In the genomic region with DNA sequence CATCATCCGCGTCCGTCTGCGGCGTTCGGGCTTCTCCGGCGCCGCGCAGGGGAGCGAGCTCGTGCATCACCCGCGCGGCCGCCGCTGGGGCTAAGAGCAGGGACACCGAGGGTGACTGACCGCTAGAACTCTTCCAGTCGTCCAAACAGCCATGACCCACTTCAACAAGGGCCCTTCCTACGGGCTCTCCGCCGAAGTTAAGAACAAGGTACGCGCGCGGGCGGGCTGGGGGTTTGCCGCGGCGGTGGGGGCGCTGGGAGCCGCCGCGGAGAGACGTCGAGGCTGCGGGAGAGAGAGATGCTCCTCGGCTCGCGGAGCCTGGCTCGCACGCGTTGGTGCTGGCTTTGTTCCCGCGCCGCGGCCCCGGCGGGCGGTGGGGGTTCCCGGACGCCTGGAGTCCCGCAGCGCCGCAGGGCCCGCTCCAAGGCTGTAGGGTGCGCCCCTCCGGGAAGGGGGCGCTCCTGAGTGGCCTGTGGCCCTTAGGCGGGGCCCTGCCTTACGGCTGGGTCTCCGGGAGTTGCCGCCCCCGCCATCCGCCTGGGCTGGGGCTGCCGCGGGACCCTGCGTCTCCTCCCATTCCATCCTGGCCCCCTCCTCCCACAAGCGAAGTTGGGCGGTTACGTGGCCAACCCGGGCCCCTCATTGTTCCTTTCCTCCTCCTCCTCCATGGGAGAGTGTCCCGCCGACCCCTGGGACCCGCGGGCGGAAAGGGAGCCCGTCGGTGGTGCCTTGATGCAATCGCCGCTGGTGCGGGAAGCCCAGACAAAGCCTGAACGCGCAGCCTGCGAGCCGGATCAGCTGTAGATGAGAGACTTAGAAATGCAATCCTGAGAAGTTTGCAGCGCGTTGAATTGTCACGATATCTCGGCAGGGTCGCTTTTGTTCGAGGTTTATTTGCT, we compare ENCODE assay signal across 7 mouse cellular contexts. TPM values are rescaled to one million over a fixed set of nuclear protein-coding genes. Genes with fewer than 3 reads are reported as not detected.
DNase-seq lines count a peak whose midpoint lies in the region; ATAC-seq and TF ChIP-seq lines count a peak whose summit lies in the region.

No protein-coding gene starts in this region.

- H3K27me3 ChIP-seq in embryonic facial prominence, embryonic 11.5 days (ENCODE audit: control insufficient read depth, insufficient read depth, low read length), result no peaks in the 10 kb centered on the region
- H3K27me3 ChIP-seq in limb, embryonic 12.5 days, result no peaks in the 10 kb centered on the region
- peaks cover 6% of the 10 kb centered on the region; the same call in 1 of the 2 replicates for H3K27me3 ChIP-seq in midbrain, embryonic 14.5 days (ENCODE audit: control insufficient read depth, insufficient read depth, low read length)
- H3K27me3 ChIP-seq in spleen, adult 2 months (ENCODE audit: control insufficient read depth, insufficient read depth, low read length), result 0 out of 2 replicates have a peak, but pooled peaks cover 2% of the 10 kb centered on the region

- WGBS in embryonic facial prominence, embryonic 11.5 days, result under 1% methylated on average over 86 of the region's 93 CpGs
- WGBS in limb, embryonic 12.5 days, result under 1% methylated on average over 93 of the region's 93 CpGs
- WGBS in midbrain, embryonic 14.5 days, result under 1% methylated on average over 93 of the region's 93 CpGs
- under 1% methylated on average over 93 of the region's 93 CpGs for WGBS in spleen, adult 2 months

- ATAC-seq in embryonic facial prominence, embryonic 11.5 days (replicated peaks; ENCODE audit: insufficient number of reproducible peaks, low FRiP score, low TSS enrichment, low read depth), result peak; percentile 66
- ATAC-seq in granulocyte monocyte progenitor cell, adult 5-6 weeks (replicated peaks; ENCODE audit: poor library complexity, severe bottlenecking), result peak; percentile 67
- peak; percentile 60 for ATAC-seq in limb, embryonic 12.5 days (ENCODE audit: insufficient number of reproducible peaks, insufficient read depth, low FRiP score, low TSS enrichment, low read depth)
- peak; percentile 73 for ATAC-seq in midbrain, embryonic 14.5 days (ENCODE audit: low FRiP score, low TSS enrichment)

- H3K9me3 ChIP-seq in embryonic facial prominence, embryonic 11.5 days (replicated peaks; ENCODE audit: control insufficient read depth, low read length), result no peaks in the 10 kb centered on the region
- no peaks in the 10 kb centered on the region for H3K9me3 ChIP-seq in limb, embryonic 12.5 days
- H3K9me3 ChIP-seq in midbrain, embryonic 14.5 days (ENCODE audit: control insufficient read depth, low read length), result no peaks in the 10 kb centered on the region

- no peak for TF ChIP-seq POLR2A in spleen, adult 2 months (IDR thresholded peaks at IDR 0.05; ENCODE audit: low read depth, low read length)

- DNase-seq in adrenal gland, postnatal 36 days, result peak; percentile 87 to 90
- peak; percentile 85 for DNase-seq in embryonic facial prominence, embryonic 11.5 days (ENCODE audit: low spot score)
- peak; percentile 72 for DNase-seq in kidney, adult 11 months
- DNase-seq in midbrain, embryonic 14.5 days, result peak; percentile 82
- DNase-seq in spleen, adult 2 months (ENCODE audit: low read depth in 1 of 2, low spot score in 2 of 2), result peak; percentile 40 to 79

- peak overlapping the region; percentile 89 for H3K4me3 ChIP-seq in embryonic facial prominence, embryonic 11.5 days (ENCODE audit: low read depth, low read length)
- peak overlapping the region; percentile 86 for H3K4me3 ChIP-seq in limb, embryonic 12.5 days (replicated peaks)
- peak overlapping the region; percentile 95 for H3K4me3 ChIP-seq in midbrain, embryonic 14.5 days (replicated peaks; ENCODE audit: low read depth, low read length)
- peak overlapping the region; percentile 87 for H3K4me3 ChIP-seq in spleen, adult 2 months (ENCODE audit: extremely low read depth, insufficient read depth, insufficient read length)

- H3K36me3 ChIP-seq in embryonic facial prominence, embryonic 11.5 days (replicated peaks; ENCODE audit: control insufficient read depth, insufficient read depth, low read depth, low read length), result no peaks in the 10 kb centered on the region
- peaks cover 6% of the 10 kb centered on the region; the same call in 1 of the 2 replicates for H3K36me3 ChIP-seq in limb, embryonic 12.5 days
- H3K36me3 ChIP-seq in midbrain, embryonic 14.5 days (ENCODE audit: control insufficient read depth, insufficient read depth, low read length), result no peaks in the 10 kb centered on the region
- H3K36me3 ChIP-seq in spleen, adult 2 months (ENCODE audit: control insufficient read depth, insufficient read depth, low read length), result no peaks in the 10 kb centered on the region

- H3K27ac ChIP-seq in embryonic facial prominence, embryonic 11.5 days (replicated peaks; ENCODE audit: low read depth, low read length), result peak overlapping the region; percentile 88
- H3K27ac ChIP-seq in limb, embryonic 12.5 days, result peak overlapping the region; percentile 99
- H3K27ac ChIP-seq in midbrain, embryonic 14.5 days (replicated peaks; ENCODE audit: low read depth, low read length), result peak overlapping the region; percentile 97
- peak overlapping the region; percentile 71 for H3K27ac ChIP-seq in spleen, adult 2 months (ENCODE audit: insufficient read depth, low read length)

- H3K9ac ChIP-seq in embryonic facial prominence, embryonic 11.5 days (replicated peaks; ENCODE audit: low read length), result peak overlapping the region; percentile 98
- peak overlapping the region; percentile 98 for H3K9ac ChIP-seq in limb, embryonic 12.5 days (replicated peaks)
- peak overlapping the region; percentile 96 for H3K9ac ChIP-seq in midbrain, embryonic 14.5 days (replicated peaks; ENCODE audit: low read length)

- peak overlapping the region; percentile 86 for H3K4me2 ChIP-seq in embryonic facial prominence, embryonic 11.5 days (ENCODE audit: low read depth, low read length)
- H3K4me2 ChIP-seq in limb, embryonic 12.5 days, result peak overlapping the region; percentile 85
- peak overlapping the region; percentile 90 for H3K4me2 ChIP-seq in midbrain, embryonic 14.5 days (ENCODE audit: low read length)

- peaks cover 3% of the 10 kb centered on the region for H3K4me1 ChIP-seq in embryonic facial prominence, embryonic 11.5 days (ENCODE audit: control insufficient read depth, insufficient read depth, low read length)
- peaks cover 38% of the 10 kb centered on the region for H3K4me1 ChIP-seq in limb, embryonic 12.5 days (replicated peaks)
- H3K4me1 ChIP-seq in midbrain, embryonic 14.5 days (ENCODE audit: control insufficient read depth, insufficient read depth, low read length), result peaks cover 31% of the 10 kb centered on the region
- peaks cover 4% of the 10 kb centered on the region for H3K4me1 ChIP-seq in spleen, adult 2 months (ENCODE audit: control insufficient read depth, insufficient read depth, insufficient read length)

- peak; percentile 50; the same call in 1 of the 2 replicates for TF ChIP-seq CTCF in spleen, adult 2 months (IDR thresholded peaks at IDR 0.05; ENCODE audit: extremely low read depth, insufficient read depth, insufficient read length, insufficient replicate concordance)

RNA-seq across cellular contexts. Expression of gene Cnn3, which starts 0.6 kb away (rescaled TPM):
- total RNA-seq in adrenal gland, postnatal 36 days (2021), result 100 to 1,000 TPM; 284 to 529 TPM
- polyA plus RNA-seq in embryonic facial prominence, embryonic 11.5 days (2014; fragmentation: Nextera tagmentation; extraction: Ambion mirVana), result 1,087 and 1,113 TPM in 2 replicates
- 34.5 and 37.7 TPM in 2 replicates for total RNA-seq in granulocyte monocyte progenitor cell, adult 5-6 weeks (2014; fragmentation: Nextera tagmentation)
- 24.6 and 28.0 TPM in 2 replicates for total RNA-seq in granulocyte monocyte progenitor cell, adult 5-6 weeks (2017)
- polyA plus RNA-seq in limb, embryonic 12.5 days (2016; fragmentation: Nextera tagmentation; extraction: Ambion mirVana), result 852 and 858 TPM in 2 replicates
- 417 and 560 TPM in 2 replicates for polyA plus RNA-seq in midbrain, embryonic 14.5 days (2014; fragmentation: Nextera tagmentation; extraction: Ambion mirVana)
- polyA plus RNA-seq in spleen, adult 2 months (2012; rRNA removed), result 55.7 and 92.3 TPM in 2 replicates

Comparison
In these comparisons a context has a peak if more than half of its experiments do, and no peak if none do; other contexts are left out.
1. Peak in every context shown above with its lines: DNase-seq, ATAC-seq, H3K4me3 ChIP-seq and H3K27ac ChIP-seq.